Mouse (Mus musculus) MEL (cell line): Measurements from ENCODE around the gene Rgcc.

Experiments used
- CTCF ChIP-seq, 3 experiments: IDR thresholded peaks in 2 of 3; conservative IDR thresholded peaks in 1 of 3; 2 replicates each; pipeline ENCODE4 v1.5.1; 2011 to 2012; ENCODE audit warnings: low read length in 3 of 3, low read depth in 2 of 3, mild to moderate bottlenecking in 2 of 3, improper control_type of control experiment in 1 of 3, inconsistent platforms in 1 of 3, mixed read lengths in 1 of 3, moderate library complexity in 1 of 3; ENCODE audit not compliant: control insufficient read depth in 1 of 3, insufficient read depth in 1 of 3, poor library complexity in 1 of 3, severe bottlenecking in 1 of 3
- EP300 ChIP-seq, 2 experiments: IDR thresholded peaks; 2 replicates each; pipeline ENCODE4 v1.6.1; 2011; ENCODE audit warnings: improper control_type of control experiment in 2 of 2, low read length in 2 of 2, low read depth in 1 of 2, mild to moderate bottlenecking in 1 of 2
- ETS1 ChIP-seq: IDR thresholded peaks from 2 replicates; pipeline ENCODE4 v1.6.1; 2012; ENCODE audit warnings: low read depth, mild to moderate bottlenecking, inconsistent platforms, low read length, improper control_type of control experiment, moderate library complexity
- HCFC1 ChIP-seq: IDR thresholded peaks from 2 replicates; pipeline ENCODE4 v1.6.1; 2012; ENCODE audit warnings: low read depth, mild to moderate bottlenecking, inconsistent platforms, low read length, improper control_type of control experiment, moderate library complexity
- MYC ChIP-seq: IDR thresholded peaks from 2 replicates; pipeline ENCODE4 v1.6.1; 2011; ENCODE audit warnings: low read depth, mild to moderate bottlenecking, low read length, improper control_type of control experiment, moderate library complexity
- POLR2A ChIP-seq, 2 experiments: IDR thresholded peaks; 2 replicates each; pipeline ENCODE4 v1.6.1; 2011 to 2012; ENCODE audit warnings: low read length in 2 of 2, mild to moderate bottlenecking in 2 of 2, control low read depth in 1 of 2, improper control_type of control experiment in 1 of 2, low read depth in 1 of 2, moderate library complexity in 1 of 2; ENCODE audit not compliant: control insufficient read depth in 1 of 2, insufficient read depth in 1 of 2, poor library complexity in 1 of 2
- POLR2AphosphoS5 ChIP-seq: IDR thresholded peaks from 2 replicates; pipeline ENCODE4 v1.6.1; 2012; ENCODE audit warnings: low read depth, borderline replicate concordance, mild to moderate bottlenecking, inconsistent platforms, low read length, moderate library complexity, mixed read lengths
- SIN3A ChIP-seq: IDR thresholded peaks from 2 replicates; pipeline ENCODE4 v1.6.1; 2012; ENCODE audit warnings: low read length, improper control_type of control experiment, inconsistent platforms
- USF1 ChIP-seq: IDR thresholded peaks from 2 replicates; pipeline ENCODE4 v1.6.1; 2014; ENCODE audit warnings: low read depth, mild to moderate bottlenecking, inconsistent platforms, low read length, improper control_type of control experiment, moderate library complexity
- ZC3H11A ChIP-seq: IDR thresholded peaks from 2 replicates; pipeline ENCODE4 v1.6.1; 2012; ENCODE audit warnings: low read depth, mild to moderate bottlenecking, inconsistent platforms, low read length, improper control_type of control experiment
- ZNF384 ChIP-seq: IDR thresholded peaks from 2 replicates; pipeline ENCODE4 v1.6.1; 2012; ENCODE audit warnings: low read depth, mild to moderate bottlenecking, inconsistent platforms, low read length, improper control_type of control experiment

DNA sequence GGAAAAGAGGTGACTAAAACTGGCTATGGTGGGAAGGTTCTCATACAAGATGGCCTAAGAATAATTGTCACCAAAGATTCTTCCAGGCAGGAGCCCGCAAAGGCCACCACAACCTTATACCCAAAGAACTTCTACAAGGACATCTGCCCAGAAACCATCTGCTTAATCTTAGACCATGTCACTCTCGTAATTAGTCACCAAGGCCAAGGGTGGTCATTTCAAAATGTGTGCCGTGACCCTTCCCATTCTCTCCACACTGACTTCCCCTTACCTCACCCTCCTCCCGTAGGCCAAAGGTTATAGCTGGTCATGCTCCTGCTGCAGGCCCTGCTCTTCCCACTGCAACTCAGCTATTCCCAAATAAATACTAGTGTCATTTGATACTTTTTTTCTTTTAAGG lies 22.5 kb downstream of the Rgcc start:
- TF ChIP-seq CTCF (IDR thresholded peaks at IDR 0.05 in 2 of 3, conservative IDR thresholded peaks at IDR 0.05 in 1 of 3; ENCODE audit: control insufficient read depth in 1 of 3, insufficient read depth in 1 of 3, low read depth in 2 of 3, low read length in 3 of 3, poor library complexity in 1 of 3, severe bottlenecking in 1 of 3) (no peak), USF1 (no peak), POLR2A (IDR thresholded peaks at IDR 0.05; ENCODE audit: control insufficient read depth in 1 of 2, insufficient read depth in 1 of 2, low read depth in 1 of 2, low read length in 2 of 2, poor library complexity in 1 of 2) (no peak), ZC3H11A (no peak), ETS1 (no peak), SIN3A (no peak), POLR2AphosphoS5 (no peak), HCFC1 (no peak), MYC (no peak), ZNF384 (no peak), EP300 (IDR thresholded peaks at IDR 0.05; ENCODE audit: low read depth in 1 of 2, low read length in 2 of 2) (no peak)
